Comparison of ENCODE assay signal across 21 mouse cellular contexts in the genomic region with DNA sequence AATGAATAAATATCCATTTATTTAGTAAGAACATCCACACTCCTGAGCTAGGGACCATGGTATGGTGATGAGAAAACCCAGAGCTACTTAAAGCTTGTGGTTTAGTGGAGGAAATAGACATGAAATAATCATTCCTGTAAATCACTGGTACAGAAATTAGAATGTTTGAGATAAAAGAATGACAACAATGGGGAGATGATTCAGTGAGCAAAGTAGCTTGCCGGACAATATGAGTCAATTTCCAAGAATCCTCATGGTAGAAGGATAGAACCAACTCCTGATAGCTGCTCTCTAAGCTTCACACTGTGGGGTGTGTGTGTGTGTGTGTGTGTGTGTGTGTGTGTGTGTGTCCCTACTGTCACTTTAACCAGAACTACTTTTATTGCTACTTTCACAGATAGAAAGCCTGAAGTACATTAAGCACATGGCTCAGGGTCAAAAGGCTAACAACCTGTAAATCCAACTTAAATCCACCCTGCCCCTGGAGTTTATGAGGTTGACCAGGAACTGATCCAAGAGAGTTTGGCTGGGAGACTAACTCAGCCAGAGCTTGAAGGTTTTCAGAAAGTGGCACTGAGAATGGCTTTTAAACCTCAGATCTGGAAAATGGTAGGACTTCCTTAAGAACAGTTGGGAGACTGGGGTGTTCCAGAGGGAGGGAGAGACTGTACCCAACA.
DNase-seq lines count a peak whose midpoint lies in the region; ATAC-seq and TF ChIP-seq lines count a peak whose summit lies in the region.
"Had no signal": no experiment of that assay in that cellular context is flagged by ENCODE, and none has a peak within 500 bp of the region (broad histone marks: within the 10 kb centered on the region; RNA-seq: fewer than 3 reads in every experiment).

No protein-coding gene starts in this region.

- no peak overlapping the region for H3K4me2 ChIP-seq in limb, embryonic 14.5 days (replicated peaks; ENCODE audit: low read depth, low read length, severe bottlenecking)
- H3K4me2 ChIP-seq: heart, embryonic 13.5 days; hindbrain, embryonic 12.5 days had no signal

- H3K9me3 ChIP-seq in limb, embryonic 14.5 days (ENCODE audit: control insufficient read depth, low read length), result no peaks in the 10 kb centered on the region
- H3K9me3 ChIP-seq: embryonic facial prominence, embryonic 10.5 days; forebrain, embryonic 10.5 days; heart, embryonic 13.5 days; hindbrain, embryonic 12.5 days had no signal

- intact Hi-C loops in gastrocnemius, adult 2 months (cut with DNase I), result no loop called here

- no peak for TF ChIP-seq CTCF in gastrocnemius, adult 2 months (IDR thresholded peaks at IDR 0.05)

- H3K9ac ChIP-seq in limb, embryonic 14.5 days (ENCODE audit: low read depth, low read length, severe bottlenecking), result no peak overlapping the region
- H3K9ac ChIP-seq: heart, embryonic 13.5 days; hindbrain, embryonic 12.5 days had no signal

- H3K27me3 ChIP-seq in limb, embryonic 14.5 days (ENCODE audit: control insufficient read depth, insufficient read depth, low read length), result no peaks in the 10 kb centered on the region
- H3K27me3 ChIP-seq: heart, embryonic 13.5 days; hindbrain, embryonic 12.5 days had no signal

- no peaks in the 10 kb centered on the region for H3K36me3 ChIP-seq in limb, embryonic 14.5 days (ENCODE audit: control insufficient read depth, insufficient read depth, low read length)
- H3K36me3 ChIP-seq: embryonic facial prominence, embryonic 10.5 days; forebrain, embryonic 10.5 days; heart, embryonic 13.5 days; hindbrain, embryonic 12.5 days had no signal

- ATAC-seq in limb, embryonic 14.5 days (ENCODE audit: low FRiP score, low read depth), result no peak
- ATAC-seq: forebrain, embryonic 14.5 days; hindbrain, embryonic 16.5 days had no signal

- DNase-seq in adrenal gland, postnatal 36 days, result peak; percentile 3 to 5
- DNase-seq in adrenal gland, postnatal 4 days (ENCODE audit: low spot score in 2 of 2), result no peak
- peak; percentile 90 for DNase-seq in Muller cell, postnatal 12 days (ENCODE audit: inconsistent ontology term)
- DNase-seq in forelimb bud, embryonic 11.5 days (ENCODE audit: low read depth, low spot score), result peak; percentile 5
- DNase-seq in limb, embryonic 14.5 days (ENCODE audit: low spot score), result peak; percentile 20
- DNase-seq in cerebellum, adult 8-10 months, result no peak
- no peak for DNase-seq in gastrocnemius, adult 2 months
- DNase-seq: adrenal gland, adult 8-10 months; cerebellum, adult 18-20 months; cerebellum, postnatal 10 days; gastrocnemius, postnatal 36 days; heart, adult 11 months; heart, postnatal 4 days; kidney, adult 11 months had no signal

- TF ChIP-seq POLR2A in limb, embryonic 14.5 days (IDR thresholded peaks at IDR 0.05; ENCODE audit: borderline replicate concordance, extremely low read depth, insufficient read depth, insufficient read length), result no peak

- WGBS in limb, embryonic 14.5 days, result 79% methylated on average over 1 of the region's 1 CpGs

- no peak overlapping the region for H3K4me3 ChIP-seq in limb, embryonic 14.5 days (replicated peaks; ENCODE audit: low read length)
- H3K4me3 ChIP-seq in gastrocnemius, adult 2 months, result no peak overlapping the region
- H3K4me3 ChIP-seq: embryonic facial prominence, embryonic 10.5 days; erythroblast, embryonic 14.5 days; forebrain, embryonic 10.5 days; heart, embryonic 13.5 days; hindbrain, embryonic 12.5 days had no signal

- H3K4me1 ChIP-seq in limb, embryonic 14.5 days (ENCODE audit: control insufficient read depth, insufficient read depth, low read length), result no peaks in the 10 kb centered on the region
- H3K4me1 ChIP-seq: embryonic facial prominence, embryonic 10.5 days; forebrain, embryonic 10.5 days; heart, embryonic 13.5 days had no signal

- H3K27ac ChIP-seq in limb, embryonic 14.5 days (replicated peaks; ENCODE audit: low read depth, low read length), result no peak overlapping the region
- no peak overlapping the region for H3K27ac ChIP-seq in gastrocnemius, adult 2 months
- H3K27ac ChIP-seq: embryonic facial prominence, embryonic 10.5 days; forebrain, embryonic 10.5 days; heart, embryonic 13.5 days; hindbrain, embryonic 12.5 days had no signal

Comparison
In these comparisons a context has a peak if more than half of its experiments do, and no peak if none do; other contexts are left out.
1. DNase-seq: peak in adrenal gland, postnatal 36 days (2 of 2), Muller cell, postnatal 12 days (single experiment), forelimb bud, embryonic 11.5 days (single experiment) and limb, embryonic 14.5 days (single experiment); none in adrenal gland, postnatal 4 days (0 of 2), cerebellum, adult 8-10 months (single experiment) and gastrocnemius, adult 2 months (single experiment).